Comparison of ENCODE assay signal across 26 mouse cellular contexts in genomic region chr1:162515116-162515515, GRCm38 (mm10). TPM values are rescaled to one million over a fixed set of nuclear protein-coding genes. Genes with fewer than 3 reads are reported as not detected.
"Had no signal": no experiment of that assay in that cellular context is flagged by ENCODE, and none has a peak within 500 bp of the region (broad histone marks: within the 10 kb centered on the region; RNA-seq: fewer than 3 reads in every experiment).

No protein-coding gene starts in this region.

- H3K27me3 ChIP-seq: heart, embryonic 13.5 days; heart, embryonic 15.5 days; hindbrain, embryonic 13.5 days; hindbrain, embryonic 15.5 days; kidney, embryonic 15.5 days; limb, embryonic 13.5 days; limb, embryonic 15.5 days; liver, embryonic 13.5 days had no signal

- DNase-seq: forebrain, postnatal 0 days; gastrocnemius, postnatal 14 days; gastrocnemius, postnatal 36 days; heart, adult 11 months; heart, adult 2 months; heart, postnatal 14 days; heart, postnatal 36 days; kidney, adult 11 months; kidney, adult 9 months; kidney, postnatal 14 days; layer of hippocampus, adult 9-11 months; layer of hippocampus, postnatal 36 days; left cerebral cortex, postnatal 4 days; liver, embryonic 13.5 days had no signal

- H3K27ac ChIP-seq: heart, adult 2 months; heart, embryonic 13.5 days; heart, embryonic 15.5 days; hindbrain, embryonic 13.5 days; hindbrain, embryonic 15.5 days; kidney, embryonic 15.5 days; kidney, postnatal 0 days; limb, embryonic 13.5 days; limb, embryonic 15.5 days; liver, embryonic 13.5 days had no signal

- H3K36me3 ChIP-seq: heart, embryonic 13.5 days; heart, embryonic 15.5 days; hindbrain, embryonic 13.5 days; hindbrain, embryonic 15.5 days; kidney, embryonic 15.5 days; limb, embryonic 13.5 days; limb, embryonic 15.5 days; liver, embryonic 13.5 days had no signal

- H3K4me1 ChIP-seq: heart, embryonic 13.5 days; heart, embryonic 15.5 days; hindbrain, embryonic 13.5 days; hindbrain, embryonic 15.5 days; kidney, embryonic 15.5 days; limb, embryonic 13.5 days; limb, embryonic 15.5 days had no signal

- H3K9me3 ChIP-seq: heart, embryonic 13.5 days; heart, embryonic 15.5 days; hindbrain, embryonic 13.5 days; hindbrain, embryonic 15.5 days; kidney, embryonic 15.5 days; limb, embryonic 13.5 days; limb, embryonic 15.5 days; liver, embryonic 13.5 days had no signal

- H3K4me3 ChIP-seq: heart, adult 2 months; heart, embryonic 13.5 days; heart, embryonic 15.5 days; hindbrain, embryonic 13.5 days; hindbrain, embryonic 15.5 days; kidney, embryonic 15.5 days; limb, embryonic 13.5 days; limb, embryonic 15.5 days; liver, embryonic 13.5 days had no signal

- H3K4me2 ChIP-seq: heart, embryonic 11.5 days; heart, embryonic 13.5 days; heart, embryonic 15.5 days; hindbrain, embryonic 13.5 days; hindbrain, embryonic 15.5 days; kidney, embryonic 15.5 days; limb, embryonic 13.5 days; limb, embryonic 15.5 days; liver, embryonic 11.5 days; liver, embryonic 13.5 days had no signal

- H3K9ac ChIP-seq: forebrain, postnatal 0 days; heart, embryonic 13.5 days; heart, embryonic 15.5 days; hindbrain, embryonic 13.5 days; hindbrain, embryonic 15.5 days; kidney, embryonic 15.5 days; limb, embryonic 13.5 days; limb, embryonic 15.5 days; liver, embryonic 13.5 days had no signal

- ATAC-seq: forebrain, postnatal 0 days; inflammation-experienced regulatory T-cells, adult 6 months had no signal

RNA-seq across cellular contexts. Expression of gene Dnm3, which starts 37.3 kb away (rescaled TPM):
- total RNA-seq: hematopoietic stem cell, adult 5-6 weeks had no signal
